Mouse (Mus musculus): ENCODE measurements around the gene Lin52. TPM values are rescaled to one million over a fixed set of nuclear protein-coding genes. Genes with fewer than 3 reads are reported as not detected.

Lin52 gene
- polyA plus RNA-seq, 1 experiment from 2014 or later: 18.1 TPM

GRCm38 (mm10) chr12:84496795-84497194, 45.6 kb downstream of the Lin52 start:
- 88% methylated on average over 1 of the region's 1 CpGs for WGBS
- Histone ChIP-seq H3K4me3 (ENCODE audit: low read length) (no peak overlapping the region), H3K27me3 (ENCODE audit: control insufficient read depth, insufficient read depth, low read length) (no peaks in the 10 kb centered on the region), H3K9me3 (replicated peaks; ENCODE audit: control insufficient read depth, low read length) (no peaks in the 10 kb centered on the region), H3K9ac (ENCODE audit: low read length) (no peak overlapping the region), H3K36me3 (ENCODE audit: control insufficient read depth, insufficient read depth) (no peaks in the 10 kb centered on the region), H3K4me2 (ENCODE audit: low read depth, low read length) (no peak overlapping the region), H3K4me1 (ENCODE audit: control insufficient read depth, insufficient read depth, low read length) (no peaks in the 10 kb centered on the region), H3K27ac (ENCODE audit: low read length) (no peak overlapping the region)
- no peak for ATAC-seq (replicated peaks; ENCODE audit: extremely low read depth, insufficient read depth, low FRiP score)

- no peak for ATAC-seq (replicated peaks; ENCODE audit: extremely low read depth, insufficient read depth, low FRiP score)
- WGBS: 61% methylated on average over 8 of the region's 8 CpGs
- Histone ChIP-seq H3K4me1 (ENCODE audit: control insufficient read depth, insufficient read depth, low read length) (no peaks in the 10 kb centered on the region), H3K4me2 (ENCODE audit: low read depth, low read length) (no peak overlapping the region), H3K9ac (ENCODE audit: low read length) (no peak overlapping the region), H3K36me3 (ENCODE audit: control insufficient read depth, insufficient read depth) (no peaks in the 10 kb centered on the region), H3K27ac (ENCODE audit: low read length) (no peak overlapping the region), H3K27me3 (ENCODE audit: control insufficient read depth, insufficient read depth, low read length) (no peaks in the 10 kb centered on the region), H3K9me3 (replicated peaks; ENCODE audit: control insufficient read depth, low read length) (no peaks in the 10 kb centered on the region), H3K4me3 (ENCODE audit: low read length) (no peak overlapping the region)
These were observed 49.5 kb downstream of the Lin52 start for GRCm38 (mm10) chr12:84500528-84501263.

- Histone ChIP-seq H3K4me1 (ENCODE audit: control insufficient read depth, insufficient read depth, low read length) (no peaks in the 10 kb centered on the region), H3K27me3 (ENCODE audit: control insufficient read depth, insufficient read depth, low read length) (no peaks in the 10 kb centered on the region), H3K27ac (ENCODE audit: low read length) (no peak overlapping the region), H3K9ac (ENCODE audit: low read length) (no peak overlapping the region), H3K4me3 (ENCODE audit: low read length) (no peak overlapping the region), H3K36me3 (ENCODE audit: control insufficient read depth, insufficient read depth) (no peaks in the 10 kb centered on the region), H3K4me2 (ENCODE audit: low read depth, low read length) (no peak overlapping the region), H3K9me3 (replicated peaks; ENCODE audit: control insufficient read depth, low read length) (no peaks in the 10 kb centered on the region)
- no peak for ATAC-seq (replicated peaks; ENCODE audit: extremely low read depth, insufficient read depth, low FRiP score)
- 66% methylated on average over 4 of the region's 4 CpGs for WGBS
These were observed 50.1 kb downstream of the Lin52 start for GRCm38 (mm10) chr12:84501278-84501677.

- no peak overlapping the region for H3K4me3 ChIP-seq (ENCODE audit: low read length)
- no peak overlapping the region for H3K4me2 ChIP-seq (ENCODE audit: low read depth, low read length)
- no peak for ATAC-seq (replicated peaks; ENCODE audit: extremely low read depth, insufficient read depth, low FRiP score)
- H3K27ac ChIP-seq (ENCODE audit: low read length): no peak overlapping the region
- H3K27me3 ChIP-seq (ENCODE audit: control insufficient read depth, insufficient read depth, low read length): no peaks in the 10 kb centered on the region
- H3K9ac ChIP-seq (ENCODE audit: low read length): no peak overlapping the region
- WGBS: 85% methylated on average over 4 of the region's 4 CpGs
- no peaks in the 10 kb centered on the region for H3K4me1 ChIP-seq (ENCODE audit: control insufficient read depth, insufficient read depth, low read length)
- no peaks in the 10 kb centered on the region for H3K9me3 ChIP-seq (replicated peaks; ENCODE audit: control insufficient read depth, low read length)
- no peaks in the 10 kb centered on the region for H3K36me3 ChIP-seq (ENCODE audit: control insufficient read depth, insufficient read depth)
These were observed 55.6 kb downstream of the Lin52 start for GRCm38 (mm10) chr12:84506856-84507255.

- Histone ChIP-seq H3K4me1 (ENCODE audit: control insufficient read depth, insufficient read depth, low read length) (no peaks in the 10 kb centered on the region), H3K4me2 (ENCODE audit: low read depth, low read length) (no peak overlapping the region), H3K4me3 (ENCODE audit: low read length) (no peak overlapping the region), H3K9me3 (replicated peaks; ENCODE audit: control insufficient read depth, low read length) (0 out of 2 replicates have a peak, but pooled peaks cover 4% of the 10 kb centered on the region), H3K27ac (ENCODE audit: low read length) (no peak overlapping the region), H3K9ac (ENCODE audit: low read length) (no peak overlapping the region), H3K27me3 (ENCODE audit: control insufficient read depth, insufficient read depth, low read length) (no peaks in the 10 kb centered on the region), H3K36me3 (ENCODE audit: control insufficient read depth, insufficient read depth) (no peaks in the 10 kb centered on the region)
- no peak for ATAC-seq (replicated peaks; ENCODE audit: extremely low read depth, insufficient read depth, low FRiP score)
- WGBS: 63% methylated on average over 3 of the region's 3 CpGs
These were observed 60.8 kb downstream of the Lin52 start for GRCm38 (mm10) chr12:84512016-84512415.

GRCm38 (mm10) chr12:84515486-84515885, 64.3 kb downstream of the Lin52 start:
- WGBS: 81% methylated on average over 4 of the region's 4 CpGs
- Histone ChIP-seq H3K9ac (ENCODE audit: low read length) (no peak overlapping the region), H3K27ac (ENCODE audit: low read length) (no peak overlapping the region), H3K4me2 (ENCODE audit: low read depth, low read length) (no peak overlapping the region), H3K36me3 (ENCODE audit: control insufficient read depth, insufficient read depth) (no peaks in the 10 kb centered on the region), H3K27me3 (ENCODE audit: control insufficient read depth, insufficient read depth, low read length) (no peaks in the 10 kb centered on the region), H3K9me3 (replicated peaks; ENCODE audit: control insufficient read depth, low read length) (0 out of 2 replicates have a peak, but pooled peaks cover 4% of the 10 kb centered on the region), H3K4me3 (ENCODE audit: low read length) (no peak overlapping the region), H3K4me1 (ENCODE audit: control insufficient read depth, insufficient read depth, low read length) (no peaks in the 10 kb centered on the region)
- ATAC-seq (replicated peaks; ENCODE audit: extremely low read depth, insufficient read depth, low FRiP score): no peak

GRCm38 (mm10) chr12:84516642-84517041, 65.4 kb downstream of the Lin52 start:
- no peak overlapping the region for H3K27ac ChIP-seq (ENCODE audit: low read length)
- no peaks in the 10 kb centered on the region for H3K36me3 ChIP-seq (ENCODE audit: control insufficient read depth, insufficient read depth)
- no peak for ATAC-seq (replicated peaks; ENCODE audit: extremely low read depth, insufficient read depth, low FRiP score)
- 90% methylated on average over 1 of the region's 1 CpGs for WGBS
- H3K27me3 ChIP-seq (ENCODE audit: control insufficient read depth, insufficient read depth, low read length): no peaks in the 10 kb centered on the region
- H3K9ac ChIP-seq (ENCODE audit: low read length): no peak overlapping the region
- no peak overlapping the region for H3K4me3 ChIP-seq (ENCODE audit: low read length)
- H3K4me2 ChIP-seq (ENCODE audit: low read depth, low read length): no peak overlapping the region
- H3K4me1 ChIP-seq (ENCODE audit: control insufficient read depth, insufficient read depth, low read length): no peaks in the 10 kb centered on the region
- H3K9me3 ChIP-seq (replicated peaks; ENCODE audit: control insufficient read depth, low read length): 0 out of 2 replicates have a peak, but pooled peaks cover 4% of the 10 kb centered on the region

GRCm38 (mm10) chr12:84518018-84518417, 66.8 kb downstream of the Lin52 start:
- Histone ChIP-seq H3K27ac (ENCODE audit: low read length) (no peak overlapping the region), H3K27me3 (ENCODE audit: control insufficient read depth, insufficient read depth, low read length) (no peaks in the 10 kb centered on the region), H3K4me1 (ENCODE audit: control insufficient read depth, insufficient read depth, low read length) (no peaks in the 10 kb centered on the region), H3K4me2 (ENCODE audit: low read depth, low read length) (no peak overlapping the region), H3K4me3 (ENCODE audit: low read length) (no peak overlapping the region), H3K36me3 (ENCODE audit: control insufficient read depth, insufficient read depth) (no peaks in the 10 kb centered on the region), H3K9ac (ENCODE audit: low read length) (no peak overlapping the region), H3K9me3 (replicated peaks; ENCODE audit: control insufficient read depth, low read length) (0 out of 2 replicates have a peak, but pooled peaks cover 4% of the 10 kb centered on the region)
- 69% methylated on average over 2 of the region's 2 CpGs for WGBS
- no peak for ATAC-seq (replicated peaks; ENCODE audit: extremely low read depth, insufficient read depth, low FRiP score)

GRCm38 (mm10) chr12:84523728-84524127, 72.5 kb downstream of the Lin52 start:
- H3K36me3 ChIP-seq (ENCODE audit: control insufficient read depth, insufficient read depth): no peaks in the 10 kb centered on the region
- WGBS: 68% methylated on average over 3 of the region's 3 CpGs
- no peaks in the 10 kb centered on the region for H3K9me3 ChIP-seq (replicated peaks; ENCODE audit: control insufficient read depth, low read length)
- no peak overlapping the region for H3K9ac ChIP-seq (ENCODE audit: low read length)
- no peaks in the 10 kb centered on the region for H3K4me1 ChIP-seq (ENCODE audit: control insufficient read depth, insufficient read depth, low read length)
- H3K4me3 ChIP-seq (ENCODE audit: low read length): no peak overlapping the region
- ATAC-seq (replicated peaks; ENCODE audit: extremely low read depth, insufficient read depth, low FRiP score): no peak
- no peak overlapping the region for H3K4me2 ChIP-seq (ENCODE audit: low read depth, low read length)
- H3K27me3 ChIP-seq (ENCODE audit: control insufficient read depth, insufficient read depth, low read length): no peaks in the 10 kb centered on the region
- no peak overlapping the region for H3K27ac ChIP-seq (ENCODE audit: low read length)
